26 mouse cellular contexts compared by ENCODE assay signal in the genomic region with DNA sequence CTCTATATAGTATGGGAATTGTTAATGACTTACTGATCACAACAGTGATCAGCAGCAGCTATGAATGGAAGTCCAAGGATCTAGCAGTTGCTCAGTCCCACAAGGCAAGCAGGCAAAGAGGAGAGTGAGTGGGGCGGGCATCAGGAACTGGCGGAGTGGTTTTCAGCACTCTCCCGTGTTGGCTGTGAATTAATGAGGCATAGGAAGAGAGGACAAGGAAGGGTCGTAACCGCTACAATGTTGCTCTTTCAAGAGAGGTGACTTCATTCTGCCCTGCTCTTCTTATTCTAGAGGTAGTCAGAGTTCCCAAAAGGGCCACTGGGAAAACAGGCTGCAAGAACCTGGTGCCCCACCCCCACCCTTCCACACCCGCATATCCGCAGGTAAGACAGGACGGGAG.
"Had no signal": no experiment of that assay in that cellular context is flagged by ENCODE, and none has a peak within 500 bp of the region (broad histone marks: within the 10 kb centered on the region; RNA-seq: fewer than 3 reads in every experiment).

No protein-coding gene starts in this region.

- H3K4me1 ChIP-seq: liver, embryonic 15.5 days had no signal

- H3K27ac ChIP-seq: gastrocnemius, adult 2 months; heart, embryonic 10.5 days; hindbrain, embryonic 10.5 days; hindbrain, embryonic 12.5 days; hindbrain, embryonic 14.5 days; intestine, embryonic 15.5 days; layer of hippocampus, adult 2 months; left cerebral cortex, adult 2 months; limb, embryonic 10.5 days; limb, embryonic 12.5 days; liver, embryonic 13.5 days; liver, embryonic 15.5 days had no signal

- H3K36me3 ChIP-seq: heart, embryonic 10.5 days; heart, embryonic 12.5 days; hindbrain, embryonic 10.5 days; hindbrain, embryonic 12.5 days; intestine, embryonic 15.5 days; limb, embryonic 10.5 days; limb, embryonic 12.5 days; liver, embryonic 13.5 days; liver, embryonic 15.5 days had no signal

- H3K4me2 ChIP-seq: heart, embryonic 12.5 days; hindbrain, embryonic 12.5 days; hindbrain, embryonic 14.5 days; intestine, embryonic 15.5 days; limb, embryonic 12.5 days; liver, embryonic 11.5 days; liver, embryonic 13.5 days; liver, embryonic 15.5 days had no signal

- H3K9ac ChIP-seq: heart, embryonic 12.5 days; hindbrain, embryonic 12.5 days; hindbrain, embryonic 14.5 days; intestine, embryonic 15.5 days; limb, embryonic 12.5 days; liver, embryonic 13.5 days; liver, embryonic 15.5 days had no signal

- H3K9me3 ChIP-seq: heart, embryonic 10.5 days; heart, embryonic 12.5 days; hindbrain, embryonic 10.5 days; hindbrain, embryonic 12.5 days; intestine, embryonic 15.5 days; limb, embryonic 10.5 days; limb, embryonic 12.5 days; liver, embryonic 13.5 days; liver, embryonic 15.5 days had no signal

- ATAC-seq: hindbrain, embryonic 16.5 days; inflammation-experienced regulatory T-cells, adult 6 months; intestine, embryonic 15.5 days; intestine, postnatal 0 days had no signal

- H3K4me3 ChIP-seq: gastrocnemius, adult 2 months; heart, embryonic 10.5 days; heart, embryonic 12.5 days; hindbrain, embryonic 10.5 days; hindbrain, embryonic 12.5 days; intestine, embryonic 15.5 days; layer of hippocampus, adult 2 months; left cerebral cortex, adult 2 months; limb, embryonic 10.5 days; limb, embryonic 12.5 days; liver, embryonic 13.5 days; liver, embryonic 15.5 days had no signal

- H3K27me3 ChIP-seq: hindbrain, embryonic 12.5 days; intestine, embryonic 15.5 days; limb, embryonic 12.5 days; liver, embryonic 13.5 days; liver, embryonic 15.5 days had no signal

- DNase-seq: gastrocnemius, adult 2 months; gastrocnemius, postnatal 10 days; gastrocnemius, postnatal 25 days; heart, adult 18-20 months; heart, postnatal 10 days; heart, postnatal 4 days; kidney, adult 9 months; kidney, postnatal 25 days; kidney, postnatal 4 days; liver; liver, embryonic 13.5 days had no signal
